Mouse (Mus musculus): ENCODE results near the gene Pknox2.

- TF ChIP-seq CTCF (IDR thresholded peaks at IDR 0.05; ENCODE audit: insufficient read depth, low read length) (no peak), POLR2A (IDR thresholded peaks at IDR 0.05; ENCODE audit: borderline replicate concordance, extremely low read depth, low read depth, low read length) (no peak)
Measured at GRCm38 (mm10) chr9:36941565-36941964, 205.6 kb downstream of the Pknox2 start.

Data from lung, adult 2 months (tissue).